Mouse (Mus musculus) olfactory bulb, adult 2 months (tissue): ENCODE results near the gene St14.

Experiments used
- CTCF ChIP-seq: fragments of 200-500 bp; IDR thresholded peaks from 2 replicates; pipeline ENCODE4 v1.5.1; 2012; ENCODE audit warnings: low read depth, mild to moderate bottlenecking, low read length, moderate library complexity; ENCODE audit not compliant: insufficient read depth
- POLR2A ChIP-seq: fragments of 200-500 bp; IDR thresholded peaks from 2 replicates; pipeline ENCODE4 v1.6.1; 2012; ENCODE audit warnings: mild to moderate bottlenecking, low read depth, low read length, moderate library complexity; ENCODE audit not compliant: insufficient read depth

DNA sequence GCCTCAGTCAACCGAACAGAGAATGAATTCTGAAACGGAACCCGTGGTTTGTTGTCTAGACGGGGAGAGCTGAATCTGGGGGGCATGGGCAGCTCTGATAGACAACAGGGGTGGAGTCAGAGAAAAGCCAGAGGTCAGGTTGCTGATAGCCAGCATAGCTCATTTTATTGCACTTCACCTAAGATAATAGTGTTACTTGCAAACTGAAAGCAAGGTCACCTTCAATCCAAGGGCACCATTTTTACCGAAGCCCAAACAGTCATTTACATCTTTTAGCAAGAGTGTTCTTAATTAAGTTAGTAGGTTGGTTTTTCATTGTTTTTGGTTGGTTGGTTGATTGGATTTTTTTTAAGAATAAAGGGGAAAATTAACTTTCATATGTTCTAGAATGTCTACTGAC lies 12.2 kb downstream of the St14 start:
- TF ChIP-seq POLR2A (no peak), CTCF (no peak)
